Mouse (Mus musculus) megakaryocyte-erythroid progenitor cell, adult 5 weeks (primary cell): ENCODE data around the gene Exd2. TPM values are rescaled to one million over a fixed set of nuclear protein-coding genes. Genes with fewer than 3 reads are reported as not detected.

Experiments
- polyA plus RNA-seq: library from polyadenylated mRNA; stranded (reverse); fragments of >175 nt; gene quantifications from 2 replicates; pipeline ENCODE4 v1.2.3, GENCODE M21; 2012

Exd2 gene
- polyA plus RNA-seq: 3.9 and 5.8 TPM in 2 replicates

DNA sequence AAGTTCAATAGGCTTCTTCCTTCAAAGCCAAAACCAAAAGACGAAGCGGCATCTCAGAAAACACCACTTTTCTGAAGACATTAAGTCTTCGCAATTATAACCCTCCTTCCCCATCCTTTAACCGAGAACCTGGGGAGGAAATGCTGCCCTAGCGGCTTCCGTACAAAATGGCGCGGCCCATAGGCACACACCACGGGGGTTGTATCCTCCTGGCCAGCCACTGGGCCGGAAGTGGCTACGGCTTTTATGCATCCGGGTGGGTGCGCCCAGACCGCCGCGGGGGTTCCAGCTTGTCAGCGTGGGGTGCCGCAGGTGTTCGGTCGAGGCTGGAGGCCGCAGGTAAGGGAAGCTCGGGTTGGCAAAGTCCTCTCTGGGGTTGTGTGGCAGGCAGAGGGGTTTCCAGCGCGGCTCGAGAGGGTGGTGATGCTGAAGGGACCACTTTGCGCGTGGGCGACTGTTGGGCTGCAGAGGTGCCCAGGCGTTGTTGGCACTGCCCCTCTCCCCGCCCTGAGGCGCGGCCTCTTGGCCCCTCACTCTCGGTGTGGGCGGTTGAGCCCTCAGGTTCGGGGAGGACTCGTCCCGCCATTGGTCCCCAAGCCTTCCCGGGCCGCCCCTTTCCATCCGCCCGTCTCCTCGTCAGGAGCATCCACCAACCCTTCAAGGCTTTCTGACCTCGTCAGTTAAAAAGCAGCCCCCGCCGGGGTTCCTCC, at the start of gene Exd2:
Exd2 (plus strand) TSS at position 154 of the 710 bp plus-strand sequence.

GRCm38 (mm10) chr12:80436336-80436976, 26.4 kb upstream of the Exd2 start, which contains the start of gene Dcaf5:
Dcaf5 (minus strand) TSS chr12:80436601.

GRCm38 (mm10) chr12:80517977-80518376, 55.1 kb downstream of the Exd2 start, which contains the start of gene Galnt16:
Galnt16 (plus strand) TSS chr12:80518277.

Other genes with a start within 250 kb of the Exd2 start
- gene Actn1, start 202.7 kb upstream of the Exd2 start, polyA plus RNA-seq: 32.8 and 42.8 TPM in 2 replicates
- gene Dcaf5, start 26.5 kb upstream of the Exd2 start, polyA plus RNA-seq: 14.3 and 17.2 TPM in 2 replicates
- not detected in 2 replicates for gene Galnt16, start 55.2 kb downstream of the Exd2 start, polyA plus RNA-seq
- 10.6 and 12.8 TPM in 2 replicates for gene Slc39a9, start 180.8 kb downstream of the Exd2 start, polyA plus RNA-seq
- gene Erh, start 181.2 kb downstream of the Exd2 start, polyA plus RNA-seq: 28.5 and 34.4 TPM in 2 replicates
- gene Plekhd1, start 229.5 kb downstream of the Exd2 start, polyA plus RNA-seq: 0.11 TPM in 1 of 2 replicates, not detected in the other